In the genomic region with DNA sequence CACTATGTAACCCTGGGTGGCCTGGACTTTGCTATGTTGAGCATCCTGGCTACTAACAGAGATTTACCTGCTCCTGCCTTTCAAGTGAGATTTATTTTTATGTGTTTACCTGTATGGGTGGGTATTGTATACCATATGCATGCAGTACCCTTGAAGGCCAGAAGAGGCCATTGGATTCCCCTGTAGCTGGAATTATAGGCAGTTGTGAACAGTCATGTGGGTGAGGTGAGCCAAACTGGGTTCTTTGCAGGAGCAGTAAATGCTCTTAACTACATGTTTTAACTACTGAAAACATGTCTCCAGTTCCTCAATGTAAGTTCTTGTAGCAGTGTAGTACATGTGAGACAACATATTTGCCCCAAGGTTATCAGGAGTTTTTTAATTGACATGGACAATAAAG, we compare ENCODE assay signal across 15 mouse cellular contexts. TPM values are rescaled to one million over a fixed set of nuclear protein-coding genes. Genes with fewer than 3 reads are reported as not detected.
DNase-seq lines count a peak whose midpoint lies in the region; ATAC-seq and TF ChIP-seq lines count a peak whose summit lies in the region.
"Had no signal": no experiment of that assay in that cellular context is flagged by ENCODE, and none has a peak within 500 bp of the region (broad histone marks: within the 10 kb centered on the region; RNA-seq: fewer than 3 reads in every experiment).

No protein-coding gene starts in this region.

- TF ChIP-seq CTCF in thymus, adult 2 months (IDR thresholded peaks at IDR 0.05; ENCODE audit: borderline replicate concordance, control insufficient read depth, extremely low read depth, insufficient read depth, low read length, poor library complexity), result no peak
- TF ChIP-seq CTCF in E14TG2a.4 (conservative IDR thresholded peaks at IDR 0.05; ENCODE audit: low read length), result peak; percentile 34; the same call in 1 of the 2 replicates

- H3K9ac ChIP-seq in kidney, embryonic 16.5 days (replicated peaks; ENCODE audit: low read length), result no peak overlapping the region
- H3K9ac ChIP-seq: forebrain, postnatal 0 days; hindbrain, embryonic 15.5 days; limb, embryonic 12.5 days; neural tube, embryonic 13.5 days had no signal

- DNase-seq in thymus, adult 2 months, result peak; percentile 9
- no peak for DNase-seq in thymus, postnatal 25 days
- DNase-seq in splenic B cell, adult 2 months (ENCODE audit: low read depth, low spot score), result peak; percentile 50
- no peak for DNase-seq in kidney, adult 11 months
- no peak for DNase-seq in left cerebral cortex, postnatal 36 days (ENCODE audit: low spot score in 2 of 2)

- intact Hi-C loops in left cerebral cortex, postnatal 36 days (cut with DNase I), result loop anchor here (5.0 kb wide), 1 partner anchor 58 kb away; no protein-coding TSS in a partner anchor

- no peak overlapping the region for H3K27ac ChIP-seq in thymus, adult 2 months (ENCODE audit: control insufficient read depth, insufficient read depth, low read length)
- no peak overlapping the region for H3K27ac ChIP-seq in kidney, embryonic 16.5 days (ENCODE audit: low read length)
- H3K27ac ChIP-seq: gastrocnemius, adult 2 months; heart, adult 2 months; hindbrain, embryonic 15.5 days; limb, embryonic 12.5 days; neural tube, embryonic 13.5 days had no signal

- H3K4me2 ChIP-seq in kidney, embryonic 16.5 days (replicated peaks; ENCODE audit: low read depth, low read length), result no peak overlapping the region
- H3K4me2 ChIP-seq: hindbrain, embryonic 15.5 days; limb, embryonic 12.5 days; neural tube, embryonic 13.5 days had no signal

- no peak overlapping the region for H3K4me3 ChIP-seq in thymus, adult 2 months (ENCODE audit: control insufficient read depth, insufficient read depth, low read length)
- H3K4me3 ChIP-seq in E14TG2a.4 (replicated peaks; ENCODE audit: low read length), result no peak overlapping the region
- no peak overlapping the region for H3K4me3 ChIP-seq in kidney, embryonic 16.5 days (ENCODE audit: low read length)
- H3K4me3 ChIP-seq: gastrocnemius, adult 2 months; heart, adult 2 months; hindbrain, embryonic 15.5 days; limb, embryonic 12.5 days; neural tube, embryonic 13.5 days had no signal

- ATAC-seq in common myeloid progenitor, adult 5-6 weeks (replicated peaks; ENCODE audit: low read depth, poor library complexity, severe bottlenecking), result 0 out of 2 replicates have a peak, but pooled peaks have one; percentile 56
- ATAC-seq in kidney, embryonic 16.5 days (ENCODE audit: low FRiP score, low TSS enrichment), result no peak
- ATAC-seq: forebrain, postnatal 0 days had no signal

- H3K4me1 ChIP-seq in thymus, adult 2 months (replicated peaks; ENCODE audit: control insufficient read depth, insufficient read depth, low read length), result no peaks in the 10 kb centered on the region; the same call in 1 of the 2 replicates
- H3K4me1 ChIP-seq in E14TG2a.4 (replicated peaks; ENCODE audit: low read depth, low read length), result peaks cover 35% of the 10 kb centered on the region
- peaks cover 21% of the 10 kb centered on the region for H3K4me1 ChIP-seq in kidney, embryonic 16.5 days (ENCODE audit: insufficient read depth, low read length)

- no peak for TF ChIP-seq POLR2A in thymus, adult 2 months (IDR thresholded peaks at IDR 0.05; ENCODE audit: control insufficient read depth, extremely low read depth, insufficient read depth, low read length, poor library complexity)

- H3K9me3 ChIP-seq in E14TG2a.4 (ENCODE audit: low read length), result no peaks in the 10 kb centered on the region
- H3K9me3 ChIP-seq in kidney, embryonic 16.5 days (ENCODE audit: low read length), result no peaks in the 10 kb centered on the region
- H3K9me3 ChIP-seq: hindbrain, embryonic 15.5 days; limb, embryonic 12.5 days; neural tube, embryonic 13.5 days had no signal

- H3K36me3 ChIP-seq in thymus, adult 2 months (ENCODE audit: control insufficient read depth, insufficient read depth, low read length), result no peaks in the 10 kb centered on the region
- H3K36me3 ChIP-seq in E14TG2a.4 (ENCODE audit: insufficient read depth, low read length), result no peaks in the 10 kb centered on the region
- H3K36me3 ChIP-seq in splenic B cell, adult 2 months (ENCODE audit: control insufficient read depth, insufficient read depth, low read length, poor library complexity, severe bottlenecking), result no peaks in the 10 kb centered on the region
- H3K36me3 ChIP-seq in kidney, embryonic 16.5 days (ENCODE audit: insufficient read depth, low read length), result no peaks in the 10 kb centered on the region
- H3K36me3 ChIP-seq: hindbrain, embryonic 15.5 days; limb, embryonic 12.5 days; neural tube, embryonic 13.5 days had no signal

- no peaks in the 10 kb centered on the region for H3K27me3 ChIP-seq in thymus, adult 2 months (ENCODE audit: control insufficient read depth, insufficient read depth, low read length)
- peaks cover 7% of the 10 kb centered on the region for H3K27me3 ChIP-seq in E14TG2a.4 (ENCODE audit: insufficient read depth, low read length)
- H3K27me3 ChIP-seq in splenic B cell, adult 2 months (ENCODE audit: control insufficient read depth, insufficient read depth, low read length, poor library complexity, severe bottlenecking), result no peaks in the 10 kb centered on the region
- H3K27me3 ChIP-seq in kidney, embryonic 16.5 days (ENCODE audit: insufficient read depth, low read length), result no peaks in the 10 kb centered on the region
- H3K27me3 ChIP-seq: hindbrain, embryonic 15.5 days; neural tube, embryonic 13.5 days had no signal

RNA-seq across cellular contexts. Expression of a gene that starts 8.1 kb away (rescaled TPM):
- 4.9 and 5.7 TPM in 2 replicates for polyA plus RNA-seq in thymus, adult 2 months (2012; rRNA removed)
- total RNA-seq in common myeloid progenitor, adult 5-6 weeks (2017), result 3.4 and 3.7 TPM in 2 replicates
- polyA plus RNA-seq in kidney, embryonic 16.5 days (2015; fragmentation: Nextera tagmentation; extraction: Ambion mirVana), result 27.7 and 30.7 TPM in 2 replicates
- 10 to 100 TPM in 1 of 2 experiments, 1 to 10 TPM in 1; 8.7 to 15.4 TPM for total RNA-seq in left cerebral cortex, postnatal 36 days (2021)
- total RNA-seq: heart, adult 2 months; monocyte, adult 5-6 weeks had no signal
- polyA plus RNA-seq: heart, adult 2 months had no signal

Comparison
In these comparisons a context has a peak if more than half of its experiments do, and no peak if none do; other contexts are left out.
1. DNase-seq: peak in thymus, adult 2 months (single experiment) and splenic B cell, adult 2 months (single experiment); none in thymus, postnatal 25 days (single experiment), kidney, adult 11 months (single experiment) and left cerebral cortex, postnatal 36 days (0 of 2).